Mouse (Mus musculus) limb, embryonic 11.5 days (tissue): ENCODE data around the gene Dicer1. TPM values are rescaled to one million over a fixed set of nuclear protein-coding genes. Genes with fewer than 3 reads are reported as not detected.

Experiments
- ATAC-seq: fragments of 200-750 bp; cut with Nextera tagmentation; 2 replicates; pipeline ENCODE4 v1.8.0; 2017; ENCODE audit warnings: low read depth; ENCODE audit not compliant: insufficient number of reproducible peaks, low FRiP score, low TSS enrichment
- DNase-seq: peaks from one replicate; pipeline ENCODE4 v3.0.0-alpha.2; 2015; ENCODE audit warnings: low spot score
- H3K27ac ChIP-seq: fragments of 300-500 bp; sonication (generic); replicated peaks from 2 replicates; pipeline ENCODE4 v1.5.1; 2014; ENCODE audit warnings: low read depth, mild to moderate bottlenecking, low read length
- H3K27me3 ChIP-seq: fragments of 300-500 bp; sonication (generic); 2 replicates; pipeline ENCODE4 v1.6.1; 2014; ENCODE audit warnings: mild to moderate bottlenecking, low read length, mixed read lengths; ENCODE audit not compliant: control insufficient read depth, insufficient read depth
- H3K36me3 ChIP-seq: fragments of 300-500 bp; sonication (generic); 2 replicates; pipeline ENCODE4 v1.6.1; 2014; ENCODE audit warnings: mild to moderate bottlenecking, low read length, moderate library complexity, mixed read lengths; ENCODE audit not compliant: control insufficient read depth, insufficient read depth
- H3K4me1 ChIP-seq: fragments of 300-500 bp; sonication (generic); 2 replicates; pipeline ENCODE4 v1.6.1; 2014; ENCODE audit warnings: low read length, mixed read lengths; ENCODE audit not compliant: control insufficient read depth, insufficient read depth
- H3K4me2 ChIP-seq: fragments of 300-500 bp; sonication (generic); 2 replicates; pipeline ENCODE4 v1.6.1; 2014; ENCODE audit warnings: low read depth, mild to moderate bottlenecking, moderate library complexity; ENCODE audit not compliant: severe bottlenecking
- H3K4me3 ChIP-seq: fragments of 300-500 bp; sonication (generic); 2 replicates; pipeline ENCODE4 v1.5.1; 2014; ENCODE audit warnings: low read depth, low read length
- H3K9ac ChIP-seq: fragments of 300-500 bp; sonication (generic); 2 replicates; pipeline ENCODE4 v1.6.1; 2014; ENCODE audit warnings: mild to moderate bottlenecking, low read length
- H3K9me3 ChIP-seq: fragments of 300-500 bp; sonication (generic); 2 replicates; pipeline ENCODE4 v1.6.1; 2016; ENCODE audit warnings: low read length; ENCODE audit not compliant: control insufficient read depth
- WGBS: fragments of 180-500 bp; shearing (Covaris S2); extraction: QIAGEN DNeasy Blood & Tissue Kit; methylation state at CpG from one replicate; pipeline ENCODE4 v1.1.7; 2014; 5-methylcytosine and 5-hydroxymethylcytosine counted together
- polyA plus RNA-seq: library from polyadenylated mRNA; unstranded; fragments of >200 nt; fragmentation: Nextera tagmentation; extraction: Ambion mirVana; gene quantifications from 2 replicates; pipeline ENCODE4 v1.2.1, GENCODE M21; 2014

Gene Dicer1
- 36.9 and 38.7 TPM in 2 replicates for polyA plus RNA-seq

DNA sequence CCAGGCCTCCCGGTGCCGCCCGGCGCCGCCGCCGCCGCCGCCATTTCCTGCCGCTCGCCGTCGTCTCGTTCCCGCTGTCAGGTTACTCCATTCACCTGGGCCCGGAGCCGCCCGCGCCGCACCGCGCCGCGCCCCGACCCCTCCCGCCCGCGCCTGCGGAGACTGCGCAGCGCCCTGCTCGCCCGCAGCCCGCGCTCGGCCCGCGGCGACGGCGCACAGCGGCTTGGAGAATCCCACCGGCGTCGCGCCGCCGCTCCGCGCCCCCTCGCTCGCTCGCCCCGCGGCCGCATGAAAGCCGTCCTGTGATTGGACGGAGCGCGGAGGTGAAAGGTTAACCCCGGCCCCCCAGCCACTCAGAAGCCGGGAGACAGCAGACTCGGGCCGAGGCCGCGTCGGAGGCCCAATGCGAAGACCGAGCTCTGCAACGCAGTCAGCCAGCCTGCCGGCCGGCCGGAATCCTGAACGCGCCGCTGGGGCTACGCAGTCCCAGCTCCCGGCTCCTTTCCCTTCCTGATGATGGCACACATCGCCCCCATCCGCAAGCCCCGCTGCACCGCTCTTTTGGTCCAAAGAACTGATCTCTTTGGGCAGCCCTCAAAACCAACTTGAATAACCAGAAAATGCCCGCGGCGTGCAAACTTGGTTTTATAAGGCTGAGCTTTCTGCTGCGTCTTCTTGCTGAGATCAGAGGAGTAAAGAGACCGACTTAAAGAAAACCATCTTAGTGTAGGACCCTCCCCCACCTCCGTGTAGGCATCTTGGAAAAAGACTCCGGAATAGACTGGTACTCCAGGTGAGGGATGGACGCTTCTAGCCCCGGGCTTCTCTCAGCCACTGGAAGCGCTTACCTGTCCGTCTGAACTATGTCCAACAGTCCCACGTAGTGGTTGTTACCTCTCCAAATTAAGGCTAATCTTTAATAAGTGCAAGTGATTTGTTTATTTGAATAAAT is at the start of gene Dicer1:
Dicer1 (minus strand) TSS at position 139 of the 952 bp plus-strand sequence.
- under 1% methylated on average over 84 of the region's 94 CpGs for WGBS
- Histone ChIP-seq H3K9ac (peak within 1 kb of the TSS; percentile 88), H3K36me3 (no peaks in the 10 kb centered on the region; the same call in 1 of the 2 replicates), H3K27me3 (no peaks in the 10 kb centered on the region), H3K4me2 (peak within 1 kb of the TSS; percentile 67), H3K4me3 (peak within 1 kb of the TSS; percentile 76), H3K27ac (peak within 1 kb of the TSS; percentile 90), H3K4me1 (peaks cover 16% of the 10 kb centered on the region), H3K9me3 (no peaks in the 10 kb centered on the region)
- DNase-seq (peak; percentile 99), ATAC-seq (peak; percentile 91)

DNA sequence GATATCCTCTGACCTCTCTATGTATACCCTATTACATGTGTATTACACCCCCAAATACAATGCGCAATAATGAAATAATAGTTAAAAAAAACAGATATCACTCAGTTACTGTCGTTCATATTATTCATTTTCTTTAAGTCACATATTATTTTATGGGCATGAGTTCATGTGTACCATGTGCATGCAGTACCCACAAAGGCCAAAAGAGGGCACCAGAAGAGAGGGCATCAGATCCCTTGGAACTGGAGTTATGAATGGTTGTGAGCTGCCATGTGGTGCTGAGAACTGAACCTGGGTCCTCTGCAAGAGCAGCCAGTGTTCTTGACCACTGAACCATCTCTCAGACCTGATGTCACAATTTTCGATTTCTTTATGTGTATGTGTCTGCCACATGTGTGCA is 47.6 kb upstream of the Dicer1 start:
- Histone ChIP-seq H3K9me3 (peaks cover 5% of the 10 kb centered on the region; the same call in 1 of the 2 replicates), H3K4me3 (no peak overlapping the region), H3K4me2 (no peak overlapping the region), H3K27ac (no peak overlapping the region), H3K27me3 (no peaks in the 10 kb centered on the region), H3K9ac (no peak overlapping the region), H3K36me3 (no peaks in the 10 kb centered on the region; the same call in 1 of the 2 replicates), H3K4me1 (peaks cover 23% of the 10 kb centered on the region)
- 96% methylated on average over 3 of the region's 3 CpGs for WGBS
- DNase-seq = no peak
- no peak for ATAC-seq

DNA sequence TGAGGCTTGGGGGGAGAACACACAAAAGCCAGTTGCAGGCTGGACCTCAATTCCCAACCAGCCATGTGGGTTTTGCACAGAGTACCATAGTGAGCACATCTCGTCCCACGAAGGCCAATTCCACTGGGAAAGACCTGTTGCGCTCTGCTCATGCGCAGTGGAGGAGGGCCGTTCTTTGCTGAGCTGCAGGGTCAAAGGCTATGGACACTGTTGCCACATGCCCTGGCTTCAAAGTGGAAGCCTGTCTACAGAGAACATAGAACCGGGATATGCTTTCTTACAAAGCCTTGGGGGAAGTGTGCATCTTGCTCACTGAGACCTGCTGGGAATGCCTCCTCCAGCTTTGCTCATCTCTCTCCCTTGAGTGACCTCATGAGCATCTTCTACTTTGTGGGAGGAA is 46.2 kb upstream of the Dicer1 start:
- 95% methylated on average over 6 of the region's 6 CpGs for WGBS
- Histone ChIP-seq H3K27ac (no peak overlapping the region), H3K9me3 (peaks cover 5% of the 10 kb centered on the region; the same call in 1 of the 2 replicates), H3K4me2 (no peak overlapping the region), H3K9ac (no peak overlapping the region), H3K27me3 (no peaks in the 10 kb centered on the region), H3K4me3 (no peak overlapping the region), H3K4me1 (peaks cover 21% of the 10 kb centered on the region), H3K36me3 (no peaks in the 10 kb centered on the region; the same call in 1 of the 2 replicates)
- no peak for DNase-seq
- no peak for ATAC-seq

DNA sequence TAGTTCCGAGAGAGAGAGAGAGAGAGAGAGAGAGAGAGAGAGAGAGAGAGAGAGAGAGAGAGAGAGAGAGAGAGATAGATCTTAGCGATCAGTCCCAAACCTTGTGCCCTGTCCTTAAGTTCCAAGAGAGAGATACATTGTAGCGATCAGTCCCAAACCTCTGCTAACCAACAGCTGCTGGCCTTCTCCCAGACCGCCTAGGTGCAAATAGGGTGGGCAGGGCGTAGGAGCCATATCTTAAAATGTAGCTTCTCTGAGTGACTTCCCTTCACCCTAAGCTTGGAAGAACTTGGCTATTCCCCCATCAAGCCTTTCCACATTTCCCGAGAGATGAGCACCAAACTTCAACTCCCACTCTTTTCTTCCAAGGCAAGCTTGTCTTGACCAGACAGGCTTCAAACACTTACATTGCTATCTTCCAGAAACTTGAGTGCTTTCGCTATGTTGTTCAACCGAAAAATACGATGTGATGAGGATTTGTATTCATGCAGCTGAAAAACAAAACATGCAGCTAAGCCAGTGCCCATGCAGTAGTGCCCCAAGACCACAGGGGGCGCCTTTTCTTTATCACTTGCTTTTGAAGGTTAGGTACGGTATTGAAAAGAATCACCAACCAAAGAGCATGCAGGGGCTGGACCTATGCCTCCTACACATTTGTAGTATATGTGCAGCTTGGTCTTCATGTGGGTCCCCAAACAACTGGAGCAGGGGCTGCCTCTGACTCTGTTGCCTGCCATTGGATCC is 45.1 kb upstream of the Dicer1 start:
- DNase-seq = no peak

DNA sequence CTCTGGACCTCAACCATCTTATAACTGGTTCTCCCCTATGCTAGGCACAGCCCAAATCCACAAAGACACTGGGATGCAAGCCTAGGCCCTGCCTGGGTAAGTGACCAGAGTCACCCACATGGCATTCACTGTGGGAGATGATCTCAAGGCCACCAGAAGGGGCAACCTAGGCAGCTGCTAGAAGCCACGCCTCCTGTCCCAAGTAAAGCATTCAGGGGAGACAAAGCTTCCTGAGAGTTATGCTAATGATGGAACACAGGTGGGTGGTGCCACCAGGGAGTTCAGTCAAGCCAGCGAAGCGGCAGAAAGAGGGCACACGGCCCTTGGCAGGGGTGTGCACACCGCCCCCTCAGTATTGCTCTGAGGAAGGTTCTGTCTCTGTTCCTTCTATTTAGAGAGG is 43.2 kb upstream of the Dicer1 start:
- H3K27ac ChIP-seq = no peak overlapping the region
- WGBS = 83% methylated on average over 5 of the region's 5 CpGs
- no peak for ATAC-seq
- no peak overlapping the region for H3K4me3 ChIP-seq
- peaks cover 4% of the 10 kb centered on the region; the same call in 1 of the 2 replicates for H3K4me1 ChIP-seq
- H3K9ac ChIP-seq = no peak overlapping the region
- no peaks in the 10 kb centered on the region for H3K27me3 ChIP-seq
- H3K4me2 ChIP-seq = no peak overlapping the region
- no peaks in the 10 kb centered on the region; the same call in 1 of the 2 replicates for H3K36me3 ChIP-seq
- no peak for DNase-seq
- peaks cover 5% of the 10 kb centered on the region; the same call in 1 of the 2 replicates for H3K9me3 ChIP-seq

More for the DNA sequence above, 45.1 kb upstream of the Dicer1 start:
- Histone ChIP-seq H3K27me3 (no peaks in the 10 kb centered on the region), H3K9me3 (peaks cover 5% of the 10 kb centered on the region; the same call in 1 of the 2 replicates), H3K9ac (no peak overlapping the region), H3K4me3 (no peak overlapping the region), H3K4me1 (peaks cover 11% of the 10 kb centered on the region), H3K36me3 (no peaks in the 10 kb centered on the region; the same call in 1 of the 2 replicates), H3K27ac (no peak overlapping the region), H3K4me2 (no peak overlapping the region)
- no peak for ATAC-seq
- WGBS = 90% methylated on average over 11 of the region's 11 CpGs

DNA sequence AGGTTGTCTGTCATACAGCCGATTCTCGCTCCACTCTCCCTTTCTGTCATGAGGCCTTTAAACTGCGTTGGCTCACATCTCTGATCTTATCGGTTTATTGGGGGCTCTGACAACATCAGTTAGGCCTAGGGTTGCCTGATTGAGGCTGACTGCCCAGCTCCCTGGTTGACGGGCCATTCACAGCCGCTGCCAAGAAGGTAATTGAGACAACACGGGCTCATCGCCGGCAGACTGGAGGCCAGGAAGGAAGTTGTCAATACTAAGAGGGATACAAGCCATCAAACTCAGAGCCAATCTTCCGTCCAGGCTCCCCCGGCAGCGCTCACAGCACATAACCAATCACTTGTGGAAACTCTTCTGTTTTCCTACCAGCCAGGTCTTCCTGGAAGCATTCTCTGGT is 41.7 kb upstream of the Dicer1 start:
- Histone ChIP-seq H3K4me1 (peaks cover 4% of the 10 kb centered on the region; the same call in 1 of the 2 replicates), H3K36me3 (no peaks in the 10 kb centered on the region), H3K9ac (no peak overlapping the region), H3K4me3 (no peak overlapping the region), H3K27ac (no peak overlapping the region), H3K27me3 (no peaks in the 10 kb centered on the region), H3K9me3 (peaks cover 2% of the 10 kb centered on the region; the same call in 1 of the 2 replicates), H3K4me2 (no peak overlapping the region)
- 28% methylated on average over 12 of the region's 12 CpGs for WGBS
- DNase-seq (no peak), ATAC-seq (no peak)

DNA sequence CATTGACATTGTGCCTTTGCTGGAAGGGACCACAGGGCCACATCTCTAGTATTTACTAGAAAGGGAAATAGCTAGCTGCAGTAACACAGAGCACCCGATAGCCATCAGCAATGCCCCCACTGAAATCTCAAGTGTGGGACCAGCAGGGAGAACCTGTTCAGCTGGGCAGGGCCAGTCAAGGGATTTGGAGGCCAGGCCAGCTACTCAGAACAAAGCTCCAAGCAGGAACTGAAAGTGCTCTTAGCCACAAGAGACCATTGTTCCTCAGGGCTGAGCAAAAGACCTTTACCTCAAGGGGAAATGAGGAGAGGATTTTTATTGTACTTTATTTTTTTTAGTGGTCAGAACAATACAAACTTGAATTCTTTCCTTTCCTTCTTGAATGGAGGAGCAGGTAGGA is 25.9 kb upstream of the Dicer1 start:
- no peak for ATAC-seq
- no peaks in the 10 kb centered on the region for H3K27me3 ChIP-seq
- no peaks in the 10 kb centered on the region for H3K9me3 ChIP-seq
- H3K9ac ChIP-seq = no peak overlapping the region
- peaks cover 2% of the 10 kb centered on the region; the same call in 1 of the 2 replicates for H3K36me3 ChIP-seq
- H3K27ac ChIP-seq = no peak overlapping the region
- 92% methylated on average over 1 of the region's 1 CpGs for WGBS
- no peak for DNase-seq
- no peak overlapping the region for H3K4me3 ChIP-seq
- 0 out of 2 replicates have a peak, but pooled peaks cover 4% of the 10 kb centered on the region for H3K4me1 ChIP-seq
- no peak overlapping the region for H3K4me2 ChIP-seq

DNA sequence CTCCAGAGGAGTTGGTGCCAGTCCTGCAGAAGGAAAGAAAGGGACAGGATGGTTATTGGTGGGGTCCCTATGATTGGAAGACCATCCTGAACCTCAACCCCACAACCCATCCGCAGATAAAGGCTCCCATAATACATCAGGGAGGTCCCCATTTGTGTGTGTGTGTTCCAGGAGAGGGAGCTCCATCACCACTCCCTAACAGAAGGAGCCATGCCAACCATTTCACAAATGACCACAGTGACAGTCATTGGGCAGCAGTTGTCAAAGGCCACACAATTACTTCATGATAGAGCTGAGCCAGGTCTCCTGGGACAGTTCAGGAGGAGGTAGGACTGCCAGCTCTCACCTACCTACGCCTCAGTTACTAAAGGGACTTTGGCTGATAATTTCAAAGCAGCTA is 20.2 kb upstream of the Dicer1 start:
- Histone ChIP-seq H3K9ac (no peak overlapping the region), H3K4me3 (no peak overlapping the region), H3K27ac (no peak overlapping the region), H3K4me2 (no peak overlapping the region), H3K27me3 (no peaks in the 10 kb centered on the region), H3K9me3 (no peaks in the 10 kb centered on the region), H3K4me1 (peaks cover 23% of the 10 kb centered on the region; the same call in 1 of the 2 replicates), H3K36me3 (no peaks in the 10 kb centered on the region)
- ATAC-seq = no peak
- 86% methylated on average over 2 of the region's 2 CpGs for WGBS
- DNase-seq = no peak
